Mouse (Mus musculus): ENCODE data around the gene Cyp4f17. TPM values are rescaled to one million over a fixed set of nuclear protein-coding genes. Genes with fewer than 3 reads are reported as not detected.

Gene Cyp4f17
- polyA plus RNA-seq (2012; rRNA removed): 16.8 and 20.2 TPM in 2 replicates

GRCm38 (mm10) chr17:32505851-32506728, at the start of gene Cyp4f17:
Gene Cyp4f17 (plus strand): TSS chr17:32506050.

GRCm38 (mm10) chr17:32536051-32536866, 30.4 kb downstream of the Cyp4f17 start, which contains the start of gene Cyp4f16:
Gene Cyp4f16 (plus strand): TSS chr17:32536558.

Other genes with a start within 250 kb of the Cyp4f17 start
- gene Brd4, start 221.3 kb upstream of the Cyp4f17 start, polyA plus RNA-seq (2012; rRNA removed): 40.1 and 44.5 TPM in 2 replicates
- gene Akap8, start 184.8 kb upstream of the Cyp4f17 start, polyA plus RNA-seq (2012; rRNA removed): 76.6 and 99.8 TPM in 2 replicates
- gene Akap8l, start 155.4 kb upstream of the Cyp4f17 start, polyA plus RNA-seq (2012; rRNA removed): 295 and 307 TPM in 2 replicates
- gene Wiz, start 116.6 kb upstream of the Cyp4f17 start, polyA plus RNA-seq (2012; rRNA removed): 52.8 and 63.4 TPM in 2 replicates
- 3.3 and 4.3 TPM in 2 replicates for gene Rasal3, start 102.5 kb upstream of the Cyp4f17 start, polyA plus RNA-seq (2012; rRNA removed)
- gene Pglyrp2, start 81.9 kb upstream of the Cyp4f17 start, polyA plus RNA-seq (2012; rRNA removed): 0.81 and 1.0 TPM in 2 replicates
- gene Cyp4f39, start 53.3 kb upstream of the Cyp4f17 start, polyA plus RNA-seq (2012; rRNA removed): 1.7 and 2.3 TPM in 2 replicates
- 15.0 and 15.3 TPM in 2 replicates for gene Cyp4f16, start 30.5 kb downstream of the Cyp4f17 start, polyA plus RNA-seq (2012; rRNA removed)
- gene Cyp4f37, start 115.3 kb downstream of the Cyp4f17 start, polyA plus RNA-seq (2012; rRNA removed): not detected in 2 replicates
- gene Cyp4f40, start 152.8 kb downstream of the Cyp4f17 start, polyA plus RNA-seq (2012; rRNA removed): 0.16 and 0.28 TPM in 2 replicates
- gene Cyp4f15, start 179.6 kb downstream of the Cyp4f17 start, polyA plus RNA-seq (2012; rRNA removed): 3.6 and 3.8 TPM in 2 replicates

Measured in ovary, adult 2 months (tissue).